Mouse (Mus musculus): ENCODE measurements around the gene Cbfb. TPM values are rescaled to one million over a fixed set of nuclear protein-coding genes. Genes with fewer than 3 reads are reported as not detected.
A peak's percentile ranks its signal among the peaks of the same experiment; 100 is the strongest.

Cbfb gene
- 10 to 100 TPM; 37.2 TPM for total RNA-seq (2021)
- long read RNA-seq, experiment 1, transcript Cbfb-201 (6 exons, 2,883 nt): minor isoform, 10 of 46 reads
- long read RNA-seq, experiment 1, transcript Cbfb-202 (6 exons, 2,891 nt): major isoform, 17 of 46 reads
- long read RNA-seq, experiment 1, partial matches to known transcripts: 13 of 46 reads
- long read RNA-seq, experiment 1, other reads (novel, unspliced or antisense): 5 of 46 reads
- long read RNA-seq, experiment 2, transcript Cbfb-202 (6 exons, 2,891 nt): major isoform, 21 of 50 reads
- long read RNA-seq, experiment 2, transcript Cbfb-201 (6 exons, 2,883 nt): minor isoform, 10 of 50 reads
- long read RNA-seq, experiment 2, partial matches to known transcripts: 14 of 50 reads
- long read RNA-seq, experiment 2, other reads (novel, unspliced or antisense): 3 of 50 reads

GRCm38 (mm10) chr8:105170381-105171115, at the start of gene Cbfb:
Gene Cbfb, plus strand, starts transcription at chr8:105170674.
- intact Hi-C loops (cut with DNase I; ENCODE audit: low total_unique reads): no loop called here
- peak; percentile 98 for DNase-seq

DNA sequence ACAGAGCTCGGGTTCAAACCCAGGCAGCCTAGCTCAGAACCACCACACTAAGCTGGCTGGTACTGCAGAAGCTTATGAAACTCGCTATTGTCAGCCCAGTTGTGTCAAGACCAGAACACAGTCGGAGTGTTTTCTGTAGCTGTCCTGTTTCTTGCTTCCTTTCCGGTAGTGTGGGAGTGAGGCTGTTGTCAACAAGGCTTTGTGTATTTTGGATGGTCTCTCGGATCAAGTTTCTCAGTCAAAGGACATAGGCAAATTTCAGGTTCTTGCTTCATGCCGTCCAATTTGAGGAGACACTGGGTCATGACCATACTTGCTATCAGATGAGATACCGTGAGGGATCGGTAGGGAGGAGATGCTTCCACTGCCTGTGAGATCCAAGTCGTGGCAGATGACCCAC, 40.6 kb upstream of the Cbfb start:
- intact Hi-C loops (cut with DNase I; ENCODE audit: low total_unique reads): no loop called here
- DNase-seq: no peak

- no peak for DNase-seq
- intact Hi-C loops (cut with DNase I; ENCODE audit: low total_unique reads): no loop called here
Observed at GRCm38 (mm10) chr8:105131509-105131908, 39.0 kb upstream of the Cbfb start, which contains the start of gene Ces4a. Gene Ces4a, plus strand, starts transcription at chr8:105131800.

GRCm38 (mm10) chr8:105138423-105138822, 32.1 kb upstream of the Cbfb start:
- peak; percentile 68 for DNase-seq
- intact Hi-C loops (cut with DNase I; ENCODE audit: low total_unique reads): no loop called here

DNA sequence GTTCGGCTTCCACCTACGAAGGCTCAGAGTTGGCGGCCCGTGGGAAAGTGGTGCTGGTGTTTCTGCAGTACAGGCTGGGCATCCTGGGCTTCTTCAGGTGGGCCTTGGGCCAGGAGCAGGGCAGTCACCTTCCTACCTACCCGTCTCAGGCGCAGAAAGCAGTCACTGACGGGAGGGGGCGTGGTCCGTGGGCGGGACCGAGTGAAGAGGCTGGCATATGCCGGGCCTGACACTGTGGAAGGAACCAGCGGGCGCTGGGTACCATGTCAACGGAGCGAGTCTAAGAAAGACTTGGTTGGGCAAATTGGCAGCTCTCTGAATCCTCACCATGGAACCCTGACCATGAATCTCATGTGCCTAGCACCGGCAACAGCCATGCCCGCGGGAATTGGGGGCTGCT, 28.1 kb upstream of the Cbfb start:
- DNase-seq: no peak
- intact Hi-C loops (cut with DNase I; ENCODE audit: low total_unique reads): no loop called here

GRCm38 (mm10) chr8:105151654-105152053, 18.8 kb upstream of the Cbfb start:
- DNase-seq: no peak
- intact Hi-C loops (cut with DNase I; ENCODE audit: low total_unique reads): no loop called here

- intact Hi-C loops (cut with DNase I; ENCODE audit: low total_unique reads): no loop called here
Observed at GRCm38 (mm10) chr8:105152623-105153398, 17.7 kb upstream of the Cbfb start.

DNA sequence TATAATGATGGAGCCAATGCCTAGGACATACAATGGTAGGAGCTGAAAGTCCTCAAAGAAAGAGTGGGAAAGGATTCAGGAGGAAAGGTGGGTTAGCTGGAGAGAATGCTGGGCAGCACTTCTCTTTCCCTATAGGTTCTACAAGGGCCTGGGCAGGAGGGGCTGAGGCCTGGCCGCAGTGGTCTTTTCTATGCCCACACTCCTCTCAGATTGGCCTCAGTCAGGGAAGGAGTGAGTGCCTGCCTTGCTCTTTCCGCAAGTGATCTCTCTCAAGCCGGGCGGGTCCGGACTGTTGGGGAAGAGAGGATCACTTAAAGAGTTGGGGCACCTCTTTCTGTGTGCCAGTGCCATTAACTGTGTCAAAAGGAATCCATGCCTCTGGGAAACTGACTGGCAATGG, 16.2 kb upstream of the Cbfb start:
- intact Hi-C loops (cut with DNase I; ENCODE audit: low total_unique reads): no loop called here
- DNase-seq: no peak

More at GRCm38 (mm10) chr8:105152623-105153398, 17.7 kb upstream of the Cbfb start:
- peak; percentile 85 for DNase-seq

- intact Hi-C loops (cut with DNase I; ENCODE audit: low total_unique reads): loop anchor here (5.0 kb wide), 1 partner anchor 52 kb away; no protein-coding TSS in a partner anchor
Observed at GRCm38 (mm10) chr8:105155091-105155745, 15.3 kb upstream of the Cbfb start.

GRCm38 (mm10) chr8:105157555-105157954, 12.9 kb upstream of the Cbfb start:
- peak; percentile 47 for DNase-seq
- intact Hi-C loops (cut with DNase I; ENCODE audit: low total_unique reads): loop anchor here (5.0 kb wide), 1 partner anchor 50 kb away; no protein-coding TSS in a partner anchor

More at GRCm38 (mm10) chr8:105155091-105155745, 15.3 kb upstream of the Cbfb start:
- no peak for DNase-seq

DNA sequence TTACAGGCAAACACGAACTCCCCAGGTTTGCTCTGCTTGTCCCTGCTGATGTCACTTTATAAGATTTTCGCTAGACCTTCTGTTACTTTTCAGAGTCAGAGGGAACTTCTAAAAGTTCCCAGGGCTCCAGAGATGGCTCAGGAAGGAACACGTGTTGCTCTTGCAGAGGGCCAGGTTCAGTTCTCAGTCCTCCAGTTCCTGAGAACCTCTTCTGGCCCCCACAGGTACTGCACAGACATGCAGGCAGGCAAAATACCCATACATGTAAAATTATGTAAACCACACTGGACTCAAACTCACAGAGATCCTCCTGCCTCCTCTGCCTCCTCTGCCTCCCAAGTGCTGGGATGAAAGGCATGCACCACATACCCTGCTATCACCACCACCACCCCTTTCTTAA, 12.4 kb upstream of the Cbfb start:
- intact Hi-C loops (cut with DNase I; ENCODE audit: low total_unique reads): loop anchor here (5.0 kb wide), 1 partner anchor 49 kb away; no protein-coding TSS in a partner anchor
- no peak for DNase-seq

DNA sequence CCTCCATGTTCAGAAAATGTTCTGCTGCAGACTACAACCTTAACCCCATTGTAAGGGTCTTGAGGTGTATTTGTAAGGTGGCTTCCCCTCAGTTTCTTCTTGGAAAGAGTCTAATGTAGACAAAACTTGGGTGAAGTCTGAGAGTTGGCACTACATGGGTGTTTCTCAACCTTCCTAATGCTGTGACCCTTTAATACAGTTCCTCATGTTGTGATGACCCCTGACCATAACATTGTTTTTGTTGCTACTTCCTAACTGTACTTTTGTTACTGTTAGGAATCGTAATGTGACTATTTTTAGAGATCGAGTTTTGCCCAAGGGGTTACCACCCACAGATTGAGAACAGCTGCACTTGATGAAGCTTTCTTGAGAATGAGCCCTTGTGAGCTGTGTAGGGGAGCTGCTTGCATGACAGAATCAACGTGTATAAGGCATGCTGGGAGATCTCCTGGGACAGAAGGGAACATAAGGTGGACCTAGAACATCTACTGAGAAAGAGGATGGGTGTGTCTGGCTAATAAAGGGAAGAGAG, 9.3 kb upstream of the Cbfb start:
- intact Hi-C loops (cut with DNase I; ENCODE audit: low total_unique reads): no loop called here
- DNase-seq: no peak

DNA sequence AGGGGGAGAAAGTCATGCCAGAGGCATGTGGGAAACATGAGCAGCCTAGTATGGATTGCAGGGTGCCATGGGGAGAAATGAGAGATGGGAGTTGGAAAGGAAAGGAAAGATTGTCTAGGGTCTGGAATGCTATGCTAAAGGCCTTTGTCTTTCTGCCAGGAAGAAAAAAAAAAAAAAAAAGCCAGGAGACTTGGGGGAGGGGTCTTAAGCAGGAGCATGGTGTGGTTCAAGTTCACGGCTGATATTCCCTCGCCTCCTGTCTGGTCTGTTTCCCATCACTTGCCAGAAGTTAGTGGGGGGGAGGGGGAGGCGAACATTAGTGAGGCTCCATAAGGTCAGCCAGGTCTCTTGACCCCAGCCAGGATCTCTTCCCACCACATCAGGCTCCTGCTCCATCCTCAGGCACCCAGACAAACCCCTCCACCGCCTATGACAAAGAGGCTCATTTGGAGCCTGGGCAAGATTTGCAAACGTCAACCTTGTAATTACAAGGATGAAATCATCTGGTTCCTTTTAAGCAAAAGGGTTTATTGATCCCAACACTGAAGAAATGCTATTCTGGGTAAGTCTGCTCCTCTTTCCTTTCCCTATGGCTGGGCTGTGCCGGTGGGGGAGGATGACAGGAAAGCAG, 6.1 kb upstream of the Cbfb start:
- intact Hi-C loops (cut with DNase I; ENCODE audit: low total_unique reads): no loop called here
- no peak for DNase-seq

- DNase-seq: no peak
- intact Hi-C loops (cut with DNase I; ENCODE audit: low total_unique reads): no loop called here
Observed at GRCm38 (mm10) chr8:105165191-105165590, 5.3 kb upstream of the Cbfb start.

DNA sequence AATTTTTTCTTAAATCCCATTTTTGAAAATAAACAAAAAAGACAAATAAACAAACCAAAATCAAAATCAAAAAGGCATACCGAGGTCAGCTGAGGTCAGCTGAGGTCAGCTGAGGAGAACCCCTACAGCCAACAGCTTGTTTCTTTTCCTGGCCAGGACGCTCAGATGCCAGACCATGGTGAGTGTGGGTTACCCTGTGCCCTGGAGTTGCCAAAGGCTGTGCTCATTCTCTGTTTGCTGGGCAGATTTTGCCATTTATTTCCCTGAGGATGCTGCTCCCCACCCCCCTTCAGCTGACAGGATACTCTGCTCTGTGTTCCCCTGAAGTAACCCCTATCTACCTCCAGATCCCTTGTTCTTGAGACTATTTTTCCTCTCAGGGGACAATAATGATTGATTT, 3.4 kb upstream of the Cbfb start:
- intact Hi-C loops (cut with DNase I; ENCODE audit: low total_unique reads): no loop called here

GRCm38 (mm10) chr8:105169582-105169981, 892 bp upstream of the Cbfb start:
- no peak for DNase-seq
- intact Hi-C loops (cut with DNase I; ENCODE audit: low total_unique reads): no loop called here

More for the DNA sequence above, 3.4 kb upstream of the Cbfb start:
- peak; percentile 26 for DNase-seq

- DNase-seq: no peak
- intact Hi-C loops (cut with DNase I; ENCODE audit: low total_unique reads): no loop called here
Observed at GRCm38 (mm10) chr8:105170041-105170380, 463 bp upstream of the Cbfb start.

GRCm38 (mm10) chr8:105171116-105172002, 885 bp downstream of the Cbfb start:
- intact Hi-C loops (cut with DNase I; ENCODE audit: low total_unique reads): no loop called here
- DNase-seq: peak; percentile 73
